Mouse (Mus musculus): ENCODE measurements around the gene Calcb.

DNA sequence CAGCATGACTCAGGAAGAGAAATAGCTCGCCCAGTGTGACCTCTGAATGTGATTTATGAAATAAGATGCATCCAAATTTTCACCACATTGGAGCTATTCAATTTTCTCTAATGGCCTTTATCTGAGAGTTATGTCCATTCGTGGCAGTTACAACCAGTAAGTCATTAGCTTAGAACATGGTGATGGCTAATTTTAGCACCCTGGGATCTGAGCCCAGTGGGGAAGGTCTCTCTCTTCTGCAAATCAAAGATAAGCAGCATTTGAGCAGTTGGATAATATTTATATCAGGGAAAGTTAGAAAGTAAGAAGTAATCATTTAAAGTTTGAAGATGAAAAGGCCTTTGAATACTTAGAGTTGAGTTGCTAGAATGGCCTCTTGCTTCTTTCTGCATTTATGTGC lies 44.2 kb downstream of the Calcb start:
- TF ChIP-seq CTCF (IDR thresholded peaks at IDR 0.05; ENCODE audit: control insufficient read depth, insufficient read depth, insufficient replicate concordance, low read depth, low read length) (no peak), POLR2A (IDR thresholded peaks at IDR 0.05; ENCODE audit: control insufficient read depth, low read depth, low read length) (no peak)

Measured in testis, adult 2 months (tissue).